Mouse (Mus musculus) lung, postnatal 36 days (tissue): Measurements from ENCODE around the gene Serhl.
"Not testable (repeated sequence)": the region's sequence is repeated elsewhere in the genome, so short reads cannot be mapped to it uniquely, and the experiment has no call there.

Experiments used
- DNase-seq: peaks from one replicate; pipeline ENCODE4 v3.0.0; 2022; ENCODE audit warnings: mixed read lengths

Gene Serhl

GRCm38 (mm10) chr15:83089429-83089605 lies at the start of gene Serhl:
TSS of gene Serhl (plus strand) at chr15:83089506.
- no peak for DNase-seq

- DNase-seq: no peak
Observed at GRCm38 (mm10) chr15:83040156-83040555, 49.1 kb upstream of the Serhl start.

DNA sequence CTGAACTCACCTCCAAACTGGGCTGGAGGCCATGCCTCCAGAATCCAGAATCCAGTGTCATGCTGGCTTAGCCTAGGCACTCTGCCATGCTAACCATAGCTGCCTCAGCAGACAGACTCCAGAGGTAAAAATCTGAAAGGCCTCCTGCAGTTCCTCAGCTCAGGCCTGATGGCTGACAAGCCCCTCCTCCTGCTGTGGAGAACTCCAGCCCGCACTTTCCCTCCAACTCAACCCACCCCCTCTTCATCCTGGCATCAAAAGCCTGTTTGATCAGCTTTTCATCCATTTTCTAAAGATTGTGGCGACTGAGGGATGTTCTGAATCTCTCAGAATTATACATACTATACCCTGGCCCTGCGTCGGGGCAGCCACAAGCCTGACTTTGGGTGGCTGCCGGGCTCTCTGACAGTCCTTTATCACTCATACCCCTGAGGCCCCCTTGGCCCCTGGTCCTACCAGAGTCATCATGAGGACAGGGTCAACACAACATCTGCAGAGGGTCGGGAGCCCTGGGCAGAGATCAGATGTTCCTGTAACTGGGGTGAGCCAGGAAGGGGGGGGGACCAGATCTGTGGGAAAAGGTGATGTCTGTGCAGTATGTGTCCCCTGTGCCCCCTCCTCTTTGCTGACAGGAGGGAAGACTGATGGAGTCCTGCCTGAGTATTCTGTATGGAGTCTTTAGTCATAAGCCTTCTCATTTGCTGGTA lies 46.5 kb upstream of the Serhl start:
- DNase-seq: no peak

DNA sequence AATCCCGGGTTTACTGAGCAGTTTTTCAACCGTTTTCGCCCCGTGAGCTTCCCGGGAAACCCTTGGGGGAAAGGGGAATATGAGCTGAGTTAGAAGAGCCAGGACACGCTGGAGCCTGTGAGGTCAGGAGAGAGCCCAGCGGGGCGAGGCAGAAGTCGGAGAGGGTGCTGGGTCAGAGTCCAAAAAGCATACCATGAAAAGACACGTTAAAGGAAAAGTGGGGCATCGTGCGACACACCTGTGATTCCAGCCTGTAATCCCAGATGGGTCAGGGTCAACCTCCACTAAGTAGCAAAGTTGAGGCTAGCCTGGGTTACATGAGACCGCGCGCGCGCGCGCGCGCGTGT lies 46.0 kb upstream of the Serhl start:
- DNase-seq: no peak

DNA sequence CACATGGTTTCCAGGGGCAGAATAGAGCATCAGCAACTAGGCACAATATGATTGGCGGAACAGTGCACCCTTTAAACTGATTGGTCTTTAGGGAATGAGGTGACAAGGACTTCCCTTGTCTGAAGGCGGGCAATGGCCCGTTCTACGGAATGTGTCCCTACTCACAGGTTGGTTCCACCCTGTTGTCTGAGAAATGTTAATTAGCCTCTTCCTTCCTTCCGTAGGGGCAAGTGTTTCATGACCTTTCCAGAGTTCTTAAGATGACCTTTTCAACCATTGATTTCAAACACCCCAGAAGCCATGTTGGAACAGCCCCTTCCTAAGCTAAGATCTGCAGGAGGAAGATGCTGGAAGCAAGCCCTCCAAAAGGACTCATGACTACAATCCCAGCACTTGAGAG lies 43.7 kb upstream of the Serhl start:
- DNase-seq: not testable (repeated sequence)

GRCm38 (mm10) chr15:83046308-83046707 lies 43.0 kb upstream of the Serhl start:
- DNase-seq: no peak

DNA sequence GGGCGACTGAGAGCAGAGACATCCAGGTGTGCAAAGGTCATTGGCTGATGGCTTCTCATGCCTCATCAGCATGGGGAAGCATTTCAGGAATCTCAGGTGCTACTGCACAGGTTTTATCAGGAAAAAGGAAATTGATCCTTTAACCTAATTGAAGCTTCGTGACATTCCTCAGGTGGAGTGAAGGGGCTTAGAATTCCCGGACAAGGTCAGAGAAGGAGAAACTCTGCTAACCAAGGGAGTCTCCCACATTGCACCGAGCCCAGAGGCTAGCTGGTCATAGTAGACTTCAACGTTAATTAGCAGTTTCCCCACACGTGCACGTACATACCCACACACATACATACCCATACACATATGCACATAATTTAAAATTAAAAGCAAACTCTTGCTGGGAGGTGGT lies 42.6 kb upstream of the Serhl start:
- DNase-seq: no peak

GRCm38 (mm10) chr15:83052341-83053104 lies 36.8 kb upstream of the Serhl start:
- DNase-seq: no peak

DNA sequence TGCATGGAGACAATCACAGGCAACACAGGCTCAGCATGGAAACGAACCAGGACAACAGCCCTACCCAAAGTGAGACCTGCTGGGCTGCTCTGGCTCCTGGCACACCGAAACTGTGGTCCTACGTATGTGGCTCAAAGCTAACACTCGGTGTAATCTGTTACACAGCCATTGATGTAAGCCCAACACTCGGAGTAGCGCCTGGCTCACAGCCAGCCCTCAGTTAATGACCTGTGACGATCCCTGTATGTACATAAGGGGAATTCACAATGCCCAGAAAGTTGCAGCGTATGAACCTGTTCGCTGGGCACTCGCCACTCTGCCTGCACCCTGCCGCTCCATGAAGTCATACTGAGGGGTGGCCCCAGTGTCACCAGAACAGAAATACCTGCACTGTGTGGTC lies 36.0 kb upstream of the Serhl start:
- no peak for DNase-seq

DNA sequence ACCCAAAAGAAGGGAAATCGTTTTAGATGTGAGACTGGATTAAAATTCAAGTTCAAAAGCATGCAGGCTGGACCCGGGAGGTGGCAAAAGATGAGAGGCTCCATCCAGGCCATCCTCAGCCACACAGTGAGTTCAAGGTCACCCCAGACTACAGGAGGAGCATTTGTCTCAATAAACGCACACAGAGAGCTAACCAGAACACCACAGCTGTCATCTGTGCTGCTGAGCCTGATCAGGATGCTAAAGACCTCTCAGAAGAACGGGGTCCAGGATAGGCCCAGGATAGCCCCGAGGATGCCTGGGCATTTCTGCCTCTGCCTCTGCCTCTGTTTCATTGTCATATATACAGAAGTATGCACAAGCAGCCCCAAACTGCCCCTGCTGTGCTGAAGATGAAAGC lies 33.7 kb upstream of the Serhl start:
- DNase-seq: no peak

DNA sequence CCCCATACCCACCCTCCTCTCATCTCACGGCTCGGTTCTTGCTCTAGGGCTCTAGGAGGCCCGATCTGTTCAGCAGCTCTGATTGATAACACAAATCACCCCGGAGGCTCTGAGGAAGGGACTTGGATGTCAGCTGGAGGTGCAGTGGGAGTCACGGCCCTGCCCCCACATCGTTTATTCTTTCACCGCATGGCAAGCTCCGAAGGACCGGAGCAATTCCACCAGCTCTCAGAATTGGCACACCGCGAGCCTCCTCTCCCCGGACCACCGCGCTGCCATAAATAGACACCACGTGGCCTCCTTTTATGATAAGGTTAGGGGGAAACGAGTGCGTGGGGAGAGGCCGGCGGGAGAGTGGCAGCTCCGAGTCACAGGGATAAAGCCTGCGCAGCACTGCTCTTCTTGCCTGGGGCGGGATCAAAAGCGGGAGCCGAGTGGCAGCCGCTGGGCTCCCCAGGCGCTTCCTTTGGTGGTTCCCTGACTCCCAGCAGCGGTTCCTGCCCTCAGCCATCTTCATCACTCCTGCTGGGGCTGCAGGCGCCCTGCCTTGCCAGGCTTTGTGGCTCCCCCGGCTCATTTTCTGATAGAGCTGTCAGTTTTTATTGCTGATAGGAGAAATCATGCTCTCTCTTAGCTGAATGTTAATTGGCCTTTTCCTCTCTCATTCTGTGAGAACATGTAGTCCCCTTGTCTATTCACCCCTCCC lies 32.8 kb upstream of the Serhl start:
- no peak for DNase-seq

DNA sequence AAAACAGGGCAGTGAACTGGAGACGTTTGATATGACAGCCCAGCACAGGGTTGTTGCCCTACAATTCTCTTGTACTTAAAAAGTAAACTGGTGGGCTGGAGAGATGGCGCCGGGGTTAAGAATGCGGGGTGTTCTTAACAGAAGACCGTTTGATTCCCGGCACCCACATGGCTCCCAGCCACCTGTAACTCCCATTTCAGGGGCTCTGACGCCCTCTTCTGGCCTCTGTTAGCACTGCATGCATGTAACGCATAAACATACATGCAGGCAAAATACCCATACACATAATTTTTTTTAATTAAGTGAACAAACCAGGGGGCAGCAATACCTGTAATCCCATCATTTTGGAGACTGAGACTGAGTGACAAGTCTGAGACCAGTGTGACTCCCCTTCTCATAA lies 31.8 kb upstream of the Serhl start:
- no peak for DNase-seq

GRCm38 (mm10) chr15:83059233-83059660 lies 30.1 kb upstream of the Serhl start:
- DNase-seq: no peak

- no peak for DNase-seq
Observed at GRCm38 (mm10) chr15:83061689-83062088, 27.6 kb upstream of the Serhl start.

DNA sequence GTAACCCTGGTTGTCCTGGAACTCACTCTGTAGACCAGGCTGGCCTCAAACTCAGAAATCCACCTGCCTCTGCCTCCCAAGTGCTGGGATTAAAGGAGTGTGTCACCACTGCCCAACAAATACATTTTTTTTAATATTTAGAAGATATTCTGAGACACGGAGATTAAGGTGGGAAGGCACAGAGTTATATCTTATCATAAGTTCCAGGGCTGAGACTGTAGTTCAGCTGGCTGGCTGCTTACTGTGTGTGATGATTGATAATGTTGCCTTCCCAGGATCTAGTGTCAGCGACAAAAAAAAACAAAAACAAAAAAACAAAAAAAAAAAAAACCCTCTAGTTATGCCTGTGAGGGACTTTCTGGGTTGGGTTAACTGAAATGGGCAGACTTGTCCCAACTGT lies 26.7 kb upstream of the Serhl start:
- not testable (repeated sequence) for DNase-seq

DNA sequence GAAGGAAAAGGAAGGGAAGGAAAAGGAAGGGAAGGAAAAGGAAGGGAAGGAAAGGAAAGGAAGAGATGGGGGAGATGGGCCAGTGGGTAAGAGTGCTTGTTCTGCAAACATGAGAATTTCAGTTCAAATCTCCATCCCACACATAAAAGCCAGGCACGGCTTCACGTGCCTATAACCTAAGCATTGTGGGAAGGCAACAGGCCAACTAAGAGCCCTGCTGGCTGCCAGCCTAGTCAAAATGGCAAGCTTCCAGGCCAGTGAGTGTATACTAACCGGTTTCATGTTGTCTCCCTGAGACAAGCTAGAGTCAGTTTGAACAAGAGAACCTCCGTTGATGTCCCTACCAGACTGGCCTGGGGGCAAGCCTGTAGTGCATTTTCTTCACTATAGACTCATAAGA lies 23.8 kb upstream of the Serhl start:
- peak; percentile 73 for DNase-seq

DNA sequence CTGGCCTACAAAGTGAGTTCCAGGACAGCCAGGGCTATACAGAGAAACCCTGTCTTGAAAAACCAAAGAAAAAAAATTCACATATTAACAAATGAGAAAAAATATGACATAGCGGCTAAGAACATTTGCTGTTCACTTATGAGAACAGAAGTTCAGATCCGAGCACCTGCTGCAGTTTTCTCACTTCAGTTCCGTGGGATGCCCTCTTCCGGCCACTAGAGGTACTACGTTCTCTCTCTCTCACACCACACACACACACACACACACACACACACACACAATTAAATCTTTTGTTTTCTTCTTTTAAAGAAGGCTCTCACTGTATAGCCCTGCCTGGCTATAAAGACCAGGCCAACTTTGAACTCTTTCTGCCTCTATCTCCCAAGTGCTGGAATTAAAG lies 21.0 kb upstream of the Serhl start:
- no peak for DNase-seq

- peak; percentile 71 for DNase-seq
Observed at GRCm38 (mm10) chr15:83070942-83071341, 18.4 kb upstream of the Serhl start.

GRCm38 (mm10) chr15:83071752-83072151 lies 17.6 kb upstream of the Serhl start:
- no peak for DNase-seq

DNA sequence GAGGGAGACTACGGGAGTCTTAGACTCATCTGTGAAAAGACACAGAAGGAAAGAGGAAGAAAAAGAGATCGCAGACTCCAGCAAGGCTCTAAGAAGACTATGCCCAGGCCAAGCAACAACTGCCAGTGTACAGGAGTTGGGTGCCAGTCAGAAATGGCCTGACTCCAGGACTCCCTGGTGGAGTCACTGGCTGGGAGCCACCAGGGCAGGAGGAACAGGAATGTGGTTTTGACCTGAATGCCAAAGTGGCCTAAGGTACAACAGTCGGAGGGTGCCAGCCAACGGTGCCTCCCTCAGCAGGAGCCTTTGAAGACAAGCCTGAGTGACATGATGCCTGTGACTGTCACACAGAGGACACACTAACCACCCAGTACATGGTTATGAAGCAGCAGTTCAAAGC lies 15.1 kb upstream of the Serhl start:
- DNase-seq: peak; percentile 59

GRCm38 (mm10) chr15:83075607-83076525 lies 13.4 kb upstream of the Serhl start:
- DNase-seq: peak; percentile 57

GRCm38 (mm10) chr15:83083530-83083929 lies 5.8 kb upstream of the Serhl start:
- DNase-seq: no peak

DNA sequence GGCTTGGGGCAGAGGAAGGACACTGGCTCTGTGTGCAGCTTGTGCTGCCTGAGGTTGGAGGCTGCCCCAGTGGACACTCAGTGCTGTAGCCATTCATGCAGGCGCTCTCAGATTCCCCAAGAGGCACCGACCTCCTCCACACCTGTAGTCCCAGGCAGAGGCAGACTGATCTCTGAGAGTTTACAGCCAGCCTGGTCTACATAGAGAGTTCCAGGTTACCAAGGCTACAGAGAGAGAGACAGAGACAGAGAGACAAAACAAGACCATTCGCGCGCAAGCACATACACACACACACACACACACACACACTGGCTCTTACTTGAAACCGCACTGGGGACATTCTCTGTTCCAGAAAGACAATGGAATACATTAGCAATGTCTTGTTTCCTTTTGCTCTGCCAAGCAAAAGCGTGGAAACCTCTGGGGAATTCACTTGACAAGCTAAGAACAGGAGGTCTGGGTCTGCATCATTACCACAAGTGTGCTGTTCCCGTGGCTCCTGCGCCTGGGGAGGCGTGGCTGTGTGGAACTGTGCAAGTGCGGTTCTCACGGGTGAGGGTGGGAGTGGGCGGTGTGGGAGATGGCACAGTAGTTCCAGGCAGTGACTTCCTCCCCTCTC lies 5.2 kb upstream of the Serhl start:
- DNase-seq: no peak
